Comparison of ENCODE assay signal across 9 mouse cellular contexts in the genomic region with DNA sequence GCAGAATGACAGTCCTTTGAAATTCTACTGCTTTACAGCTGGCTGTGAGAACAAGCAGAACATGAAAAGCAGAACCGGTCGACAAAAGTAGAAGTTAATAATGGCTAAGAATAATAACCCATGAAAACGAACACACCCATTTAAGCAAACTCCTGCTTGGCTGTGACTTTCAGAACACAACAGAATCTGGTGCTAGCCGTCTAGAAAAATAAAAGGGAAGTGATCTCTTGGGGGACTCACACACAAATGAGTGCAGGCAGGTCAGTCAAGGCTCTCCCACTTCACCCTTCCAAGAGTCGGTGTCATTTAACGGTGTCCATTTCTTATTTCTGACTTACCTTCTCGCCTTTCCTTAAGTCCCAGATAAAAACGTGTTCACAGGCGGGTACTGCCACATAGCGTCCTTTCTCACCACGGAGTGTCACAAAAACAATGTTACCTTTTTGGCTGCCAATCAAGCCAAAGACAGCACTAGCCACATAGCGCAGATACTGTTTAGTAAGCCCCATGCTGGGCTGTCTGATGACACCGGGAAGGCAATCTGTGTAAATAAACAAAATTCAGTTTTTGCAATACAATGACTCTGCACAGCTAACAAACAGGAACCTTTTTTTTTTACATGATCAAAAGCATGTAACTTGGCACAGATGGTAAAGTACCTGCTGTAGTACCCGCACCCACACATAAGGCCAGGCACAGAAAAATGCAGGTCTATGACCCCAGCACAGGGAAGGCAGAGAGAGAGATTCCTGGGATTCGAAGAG. TPM values are rescaled to one million over a fixed set of nuclear protein-coding genes. Genes with fewer than 3 reads are reported as not detected.
DNase-seq lines count a peak whose midpoint lies in the region; ATAC-seq lines count a peak whose summit lies in the region.
"Had no signal": no experiment of that assay in that cellular context is flagged by ENCODE, and none has a peak within 500 bp of the region (broad histone marks: within the 10 kb centered on the region; RNA-seq: fewer than 3 reads in every experiment).

No protein-coding gene starts in this region.

- H3K27ac ChIP-seq in lung, embryonic 15.5 days: no peak overlapping the region
- H3K27ac ChIP-seq in forebrain, embryonic 11.5 days (ENCODE audit: low read depth, low read length): no peak overlapping the region
- H3K27ac ChIP-seq in limb, embryonic 15.5 days: no peak overlapping the region
- H3K27ac ChIP-seq in stomach, embryonic 14.5 days (ENCODE audit: low read length): no peak overlapping the region

- peaks cover 12% of the 10 kb centered on the region for H3K4me1 ChIP-seq in lung, embryonic 15.5 days
- H3K4me1 ChIP-seq in forebrain, embryonic 11.5 days (replicated peaks; ENCODE audit: control insufficient read depth, insufficient read depth, low read length): peaks cover 7% of the 10 kb centered on the region; the same call in 1 of the 2 replicates
- peaks cover 9% of the 10 kb centered on the region for H3K4me1 ChIP-seq in limb, embryonic 15.5 days
- H3K4me1 ChIP-seq in stomach, embryonic 14.5 days (ENCODE audit: control insufficient read depth, insufficient read depth, low read length): peaks cover 7% of the 10 kb centered on the region; the same call in 1 of the 2 replicates

- H3K9me3 ChIP-seq in lung, embryonic 15.5 days: no peaks in the 10 kb centered on the region
- H3K9me3 ChIP-seq in forebrain, embryonic 11.5 days (ENCODE audit: control insufficient read depth, low read length): no peaks in the 10 kb centered on the region
- H3K9me3 ChIP-seq in limb, embryonic 15.5 days: no peaks in the 10 kb centered on the region
- no peaks in the 10 kb centered on the region for H3K9me3 ChIP-seq in stomach, embryonic 14.5 days (ENCODE audit: control insufficient read depth, low read depth, low read length)

- no peak for ATAC-seq in lung, embryonic 15.5 days (ENCODE audit: borderline replicate concordance, extremely low read depth, low FRiP score, low TSS enrichment)
- no peak for ATAC-seq in forebrain, embryonic 11.5 days (replicated peaks; ENCODE audit: low FRiP score)
- ATAC-seq in limb, embryonic 15.5 days (ENCODE audit: insufficient number of reproducible peaks, low FRiP score, low TSS enrichment, low read depth): no peak
- ATAC-seq in stomach, embryonic 14.5 days (ENCODE audit: insufficient number of reproducible peaks, insufficient read depth, low FRiP score, low read depth): no peak

- peak overlapping the region; percentile 81 for H3K4me3 ChIP-seq in lung, embryonic 15.5 days
- H3K4me3 ChIP-seq in forebrain, embryonic 11.5 days (ENCODE audit: low read depth, low read length): peak overlapping the region; percentile 83; the same call in 1 of the 2 replicates
- H3K4me3 ChIP-seq in limb, embryonic 15.5 days: peak overlapping the region; percentile 92
- peak overlapping the region; percentile 84 for H3K4me3 ChIP-seq in stomach, embryonic 14.5 days (ENCODE audit: low read depth, low read length)

- no peaks in the 10 kb centered on the region for H3K27me3 ChIP-seq in lung, embryonic 15.5 days
- no peaks in the 10 kb centered on the region for H3K27me3 ChIP-seq in forebrain, embryonic 11.5 days (ENCODE audit: control insufficient read depth, insufficient read depth, low read length)
- H3K27me3 ChIP-seq in limb, embryonic 15.5 days: no peaks in the 10 kb centered on the region
- H3K27me3 ChIP-seq in stomach, embryonic 14.5 days (ENCODE audit: control insufficient read depth, insufficient read depth, low read length): no peaks in the 10 kb centered on the region

- peak overlapping the region; percentile 75; the same call in 1 of the 2 replicates for H3K9ac ChIP-seq in lung, embryonic 15.5 days
- H3K9ac ChIP-seq in forebrain, embryonic 11.5 days (ENCODE audit: low read length): peak overlapping the region; percentile 73; the same call in 1 of the 2 replicates
- H3K9ac ChIP-seq in limb, embryonic 15.5 days: peak overlapping the region; percentile 82; the same call in 1 of the 2 replicates
- no peak overlapping the region for H3K9ac ChIP-seq in stomach, embryonic 14.5 days (replicated peaks; ENCODE audit: low read depth, low read length)

- peak overlapping the region; percentile 69 for H3K4me2 ChIP-seq in lung, embryonic 15.5 days
- H3K4me2 ChIP-seq in forebrain, embryonic 11.5 days (ENCODE audit: low read depth, low read length, severe bottlenecking): peak overlapping the region; percentile 52
- H3K4me2 ChIP-seq in limb, embryonic 15.5 days: peak overlapping the region; percentile 76
- peak overlapping the region; percentile 54 for H3K4me2 ChIP-seq in stomach, embryonic 14.5 days (replicated peaks; ENCODE audit: low read depth, low read length)

- DNase-seq in lung, postnatal 4 days: no peak
- DNase-seq in forebrain, embryonic 11.5 days (ENCODE audit: low spot score): no peak
- DNase-seq in embryo, embryonic 10 days (ENCODE audit: low spot score): no peak
- no peak for DNase-seq in frontal cortex, adult 2 months (ENCODE audit: extremely low spot score in 1 of 2, low spot score in 1 of 2)
- DNase-seq in retina, embryonic 14.5 days (ENCODE audit: low spot score): no peak
- DNase-seq: layer of hippocampus, postnatal 36 days had no signal

- peaks cover 30% of the 10 kb centered on the region for H3K36me3 ChIP-seq in lung, embryonic 15.5 days
- peaks cover 7% of the 10 kb centered on the region; the same call in 1 of the 2 replicates for H3K36me3 ChIP-seq in forebrain, embryonic 11.5 days (ENCODE audit: control insufficient read depth, insufficient read depth, low read length)
- peaks cover 30% of the 10 kb centered on the region for H3K36me3 ChIP-seq in limb, embryonic 15.5 days
- H3K36me3 ChIP-seq in stomach, embryonic 14.5 days (ENCODE audit: control insufficient read depth, insufficient read depth, low read length): peaks cover 28% of the 10 kb centered on the region

- 80% methylated on average over 15 of the region's 15 CpGs for WGBS in lung, embryonic 15.5 days
- WGBS in forebrain, embryonic 11.5 days: 90% methylated on average over 15 of the region's 15 CpGs
- 90% methylated on average over 15 of the region's 15 CpGs for WGBS in limb, embryonic 15.5 days
- WGBS in stomach, embryonic 14.5 days: 81% methylated on average over 15 of the region's 15 CpGs

RNA-seq across cellular contexts. Expression of a gene that starts 1.3 kb away (rescaled TPM):
- 24.0 and 24.3 TPM in 2 replicates for polyA plus RNA-seq in lung, embryonic 15.5 days (2015; fragmentation: Nextera tagmentation; extraction: Ambion mirVana)
- polyA plus RNA-seq in forebrain, embryonic 11.5 days (2014; fragmentation: Nextera tagmentation; extraction: Ambion mirVana): 32.2 and 33.1 TPM in 2 replicates
- polyA plus RNA-seq in limb, embryonic 15.5 days (2015; fragmentation: Nextera tagmentation; extraction: Ambion mirVana): 34.0 and 36.0 TPM in 2 replicates
- 26.3 and 28.2 TPM in 2 replicates for polyA plus RNA-seq in stomach, embryonic 14.5 days (2014; fragmentation: Nextera tagmentation; extraction: Ambion mirVana)
- polyA plus RNA-seq in frontal cortex, adult 2 months (2012; rRNA removed): 28.7 and 31.8 TPM in 2 replicates

RNA-seq across cellular contexts. Expression of a gene that starts 1.3 kb away (rescaled TPM):
- polyA plus RNA-seq in lung, embryonic 15.5 days (2015; fragmentation: Nextera tagmentation; extraction: Ambion mirVana): 42.2 and 42.3 TPM in 2 replicates
- 61.4 and 64.3 TPM in 2 replicates for polyA plus RNA-seq in forebrain, embryonic 11.5 days (2014; fragmentation: Nextera tagmentation; extraction: Ambion mirVana)
- 41.0 and 44.7 TPM in 2 replicates for polyA plus RNA-seq in limb, embryonic 15.5 days (2015; fragmentation: Nextera tagmentation; extraction: Ambion mirVana)
- polyA plus RNA-seq in stomach, embryonic 14.5 days (2014; fragmentation: Nextera tagmentation; extraction: Ambion mirVana): 34.9 and 36.3 TPM in 2 replicates
- 15.1 and 18.4 TPM in 2 replicates for polyA plus RNA-seq in frontal cortex, adult 2 months (2012; rRNA removed)
